Mouse (Mus musculus) kidney, embryonic 16.5 days (tissue): ENCODE measurements around the gene Lrch3. TPM values are rescaled to one million over a fixed set of nuclear protein-coding genes. Genes with fewer than 3 reads are reported as not detected.
"Not testable (repeated sequence)": the region's sequence is repeated elsewhere in the genome, so short reads cannot be mapped to it uniquely, and the experiment has no call there.

Experiments used
- ATAC-seq: fragments of 200-750 bp; cut with Nextera tagmentation; 2 replicates; pipeline ENCODE4 v1.8.0; 2017; ENCODE audit warnings: moderate TSS enrichment; ENCODE audit not compliant: low FRiP score, low TSS enrichment
- H3K27ac ChIP-seq: fragments of 300-500 bp; sonication (generic); 2 replicates; pipeline ENCODE4 v1.5.1; 2014; ENCODE audit warnings: low read length
- H3K27me3 ChIP-seq: fragments of 300-500 bp; sonication (generic); 2 replicates; pipeline ENCODE4 v1.6.1; 2014; ENCODE audit warnings: low read length, control low read depth, mixed read lengths; ENCODE audit not compliant: insufficient read depth
- H3K36me3 ChIP-seq: fragments of 300-500 bp; sonication (generic); 2 replicates; pipeline ENCODE4 v1.6.1; 2014; ENCODE audit warnings: low read length, control low read depth, mixed read lengths; ENCODE audit not compliant: insufficient read depth
- H3K4me1 ChIP-seq: fragments of 300-500 bp; sonication (generic); 2 replicates; pipeline ENCODE4 v1.6.1; 2014; ENCODE audit warnings: low read length, control low read depth, mixed read lengths; ENCODE audit not compliant: insufficient read depth
- H3K4me2 ChIP-seq: fragments of 300-500 bp; sonication (generic); replicated peaks from 2 replicates; pipeline ENCODE4 v1.6.1; 2014; ENCODE audit warnings: low read depth, low read length
- H3K4me3 ChIP-seq: fragments of 300-500 bp; sonication (generic); 2 replicates; pipeline ENCODE4 v1.5.1; 2014; ENCODE audit warnings: mild to moderate bottlenecking, low read length
- H3K9ac ChIP-seq: fragments of 300-500 bp; sonication (generic); replicated peaks from 2 replicates; pipeline ENCODE4 v1.6.1; 2014; ENCODE audit warnings: low read length
- H3K9me3 ChIP-seq: fragments of 300-500 bp; sonication (generic); 2 replicates; pipeline ENCODE4 v1.6.1; 2016; ENCODE audit warnings: low read length, control low read depth
- WGBS: fragments of 180-500 bp; shearing (Covaris S2); extraction: QIAGEN DNeasy Blood & Tissue Kit; methylation state at CpG from one replicate; pipeline ENCODE4 v1.1.7; 2014; 5-methylcytosine and 5-hydroxymethylcytosine counted together
- polyA plus RNA-seq: library from polyadenylated mRNA; unstranded; fragments of >200 nt; fragmentation: Nextera tagmentation; extraction: Ambion mirVana; gene quantifications from 2 replicates; pipeline ENCODE4 v1.2.1, GENCODE M21; 2015

Gene Lrch3
- polyA plus RNA-seq, 1 experiment from 2014 or later: 22.7 TPM

- Histone ChIP-seq H3K4me1 (peaks cover 24% of the 10 kb centered on the region), H3K9ac (peak overlapping the region; percentile 95)
- peak; percentile 56; the same call in 1 of the 2 replicates for ATAC-seq
These were observed 141.8 kb downstream of the Lrch3 start for GRCm38 (mm10) chr16:33055655-33056054.

GRCm38 (mm10) chr16:33056095-33056785 is 142.3 kb downstream of the Lrch3 start, which contains the start of the genes Iqcg and Rpl35a:
Iqcg (minus strand) TSS chr16:33056218.
Rpl35a (plus strand) TSS chr16:33056453.
- H3K27ac ChIP-seq: peak within 1 kb of the TSS; percentile 94
- H3K4me2 ChIP-seq: peak within 1 kb of the TSS; percentile 78
- peak; percentile 89 for ATAC-seq
- peak within 1 kb of the TSS; percentile 91 for H3K4me3 ChIP-seq
- WGBS: under 1% methylated on average over 47 of the region's 47 CpGs
- H3K4me1 ChIP-seq: peaks cover 24% of the 10 kb centered on the region
- H3K27me3 ChIP-seq: no peaks in the 10 kb centered on the region
- peaks cover 30% of the 10 kb centered on the region for H3K36me3 ChIP-seq
- peak within 1 kb of the TSS; percentile 95 for H3K9ac ChIP-seq
- no peaks in the 10 kb centered on the region for H3K9me3 ChIP-seq

More at GRCm38 (mm10) chr16:33055655-33056054, 141.8 kb downstream of the Lrch3 start:
- Histone ChIP-seq H3K4me3 (peak overlapping the region; percentile 91), H3K4me2 (peak overlapping the region; percentile 78), H3K27ac (no peak overlapping the region; the same call in 1 of the 2 replicates), H3K27me3 (no peaks in the 10 kb centered on the region), H3K9me3 (no peaks in the 10 kb centered on the region), H3K36me3 (peaks cover 27% of the 10 kb centered on the region)
- 18% methylated on average over 10 of the region's 10 CpGs for WGBS

DNA sequence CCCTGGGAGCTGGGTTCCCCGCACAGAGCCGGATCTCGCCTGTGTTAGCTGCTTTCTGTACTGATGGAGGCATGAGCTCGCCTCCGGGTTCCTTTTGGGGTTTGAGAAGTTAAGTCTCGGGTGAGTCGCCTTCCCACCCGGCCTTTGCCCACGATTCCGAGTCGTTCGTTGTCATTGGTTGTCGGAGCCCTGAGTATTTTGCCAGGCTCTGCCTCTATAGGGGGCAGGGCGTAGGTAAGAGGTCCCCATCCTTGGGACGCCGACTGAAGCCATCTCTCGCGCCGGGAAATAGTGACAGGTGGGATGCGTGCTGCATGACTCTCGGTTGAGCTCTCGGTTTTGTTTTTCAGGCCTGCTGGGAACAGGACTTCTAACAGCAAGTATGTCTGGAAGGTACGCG is 142.9 kb downstream of the Lrch3 start:
- Histone ChIP-seq H3K9ac (peak overlapping the region; percentile 95), H3K27ac (peak overlapping the region; percentile 94), H3K4me1 (peaks cover 26% of the 10 kb centered on the region), H3K4me3 (peak overlapping the region; percentile 91), H3K9me3 (no peaks in the 10 kb centered on the region), H3K27me3 (no peaks in the 10 kb centered on the region), H3K36me3 (peaks cover 30% of the 10 kb centered on the region), H3K4me2 (peak overlapping the region; percentile 73)
- 0% methylated on average over 24 of the region's 24 CpGs for WGBS
- ATAC-seq: peak; percentile 33

DNA sequence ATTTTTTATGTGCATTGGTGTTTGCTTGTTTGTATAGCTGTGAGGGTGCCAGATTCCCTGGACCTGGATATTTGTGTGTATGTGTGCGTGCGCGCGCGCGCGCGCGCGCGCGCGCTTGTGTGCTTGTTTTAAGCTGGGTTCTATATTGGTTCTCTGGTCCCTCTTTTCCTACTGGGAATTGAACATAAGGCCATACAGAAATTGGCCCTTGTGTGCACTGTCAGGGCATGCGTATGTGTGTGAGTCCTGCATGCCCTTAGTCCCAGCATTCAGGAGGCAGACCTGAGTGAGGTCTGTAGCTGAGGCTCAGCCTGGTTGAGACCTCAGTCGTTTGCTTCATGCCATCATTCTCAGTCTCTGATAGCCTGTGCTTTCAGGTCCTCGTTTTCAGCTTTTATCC is 144.1 kb downstream of the Lrch3 start:
- Histone ChIP-seq H3K27ac (no peak overlapping the region), H3K4me2 (peak overlapping the region; percentile 73), H3K36me3 (peaks cover 30% of the 10 kb centered on the region), H3K27me3 (no peaks in the 10 kb centered on the region), H3K9me3 (no peaks in the 10 kb centered on the region), H3K4me1 (peaks cover 31% of the 10 kb centered on the region), H3K4me3 (peak overlapping the region; percentile 30), H3K9ac (peak overlapping the region; percentile 54)
- WGBS: 84% methylated on average over 16 of the region's 16 CpGs
- no peak for ATAC-seq

DNA sequence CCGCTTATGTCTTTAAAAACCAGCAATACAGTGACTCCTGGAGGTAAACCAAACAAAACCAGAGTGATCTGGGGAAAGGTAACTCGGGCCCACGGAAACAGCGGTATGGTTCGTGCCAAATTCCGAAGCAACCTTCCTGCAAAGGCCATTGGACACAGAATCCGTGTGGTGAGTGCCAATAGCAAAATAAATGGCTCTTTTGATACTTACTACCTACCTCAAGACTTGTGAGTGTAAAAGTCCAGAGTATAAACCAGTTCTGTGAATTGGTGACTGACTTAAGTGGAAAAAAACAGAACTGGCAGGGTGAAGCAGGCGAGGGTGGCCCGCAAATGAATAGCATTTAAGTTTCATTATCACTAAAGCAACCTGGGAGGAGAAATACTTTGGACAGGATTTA is 144.8 kb downstream of the Lrch3 start:
- 85% methylated on average over 9 of the region's 9 CpGs for WGBS
- H3K27me3 ChIP-seq, H3K4me3 ChIP-seq, H3K9me3 ChIP-seq, H3K27ac ChIP-seq, H3K9ac ChIP-seq, ATAC-seq: not testable (repeated sequence)
- peak overlapping the region; percentile 73; the same call in 1 of the 2 replicates for H3K4me2 ChIP-seq
- H3K36me3 ChIP-seq: peaks cover 30% of the 10 kb centered on the region
- H3K4me1 ChIP-seq: peaks cover 37% of the 10 kb centered on the region

- H3K9me3 ChIP-seq: no peaks in the 10 kb centered on the region
- 77% methylated on average over 1 of the region's 1 CpGs for WGBS
- H3K4me2 ChIP-seq: no peak overlapping the region
- no peak overlapping the region for H3K27ac ChIP-seq
- H3K4me3 ChIP-seq: no peak overlapping the region
- no peak for ATAC-seq
- peaks cover 37% of the 10 kb centered on the region for H3K4me1 ChIP-seq
- H3K9ac ChIP-seq: no peak overlapping the region
- peaks cover 30% of the 10 kb centered on the region for H3K36me3 ChIP-seq
- H3K27me3 ChIP-seq: no peaks in the 10 kb centered on the region
These were observed 145.6 kb downstream of the Lrch3 start for GRCm38 (mm10) chr16:33059471-33059870.

GRCm38 (mm10) chr16:33060926-33061325 is 147.0 kb downstream of the Lrch3 start:
- no peak for ATAC-seq
- no peak overlapping the region for H3K4me2 ChIP-seq
- H3K9ac ChIP-seq: no peak overlapping the region
- no peaks in the 10 kb centered on the region for H3K9me3 ChIP-seq
- H3K4me3 ChIP-seq: no peak overlapping the region
- no peaks in the 10 kb centered on the region for H3K27me3 ChIP-seq
- no peak overlapping the region for H3K27ac ChIP-seq
- H3K36me3 ChIP-seq: peaks cover 30% of the 10 kb centered on the region
- WGBS: 89% methylated on average over 2 of the region's 2 CpGs
- H3K4me1 ChIP-seq: peaks cover 33% of the 10 kb centered on the region

DNA sequence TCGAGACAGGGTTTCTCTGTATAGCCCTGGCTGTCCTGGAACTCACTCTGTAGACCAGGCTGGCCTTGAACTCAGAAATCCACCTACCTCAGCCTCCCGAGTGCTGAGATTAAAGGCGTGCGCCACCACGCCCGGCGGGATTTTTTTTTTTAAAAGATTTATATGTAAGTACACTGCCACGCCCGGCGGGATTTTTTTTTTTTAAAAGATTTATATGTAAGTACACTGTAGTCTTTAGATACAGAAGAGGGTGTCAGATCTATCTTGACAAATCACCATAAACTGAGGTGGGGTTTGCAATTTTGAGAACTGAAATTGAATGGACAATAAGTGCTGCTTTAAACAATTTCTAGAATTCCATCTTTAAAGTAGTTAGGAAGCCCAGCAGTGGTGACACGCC is 147.5 kb downstream of the Lrch3 start:
- Histone ChIP-seq H3K4me2 (peak overlapping the region; percentile 80), H3K9me3 (no peaks in the 10 kb centered on the region), H3K9ac (no peak overlapping the region; the same call in 1 of the 2 replicates), H3K27me3 (no peaks in the 10 kb centered on the region), H3K4me1 (peaks cover 33% of the 10 kb centered on the region), H3K36me3 (peaks cover 30% of the 10 kb centered on the region), H3K4me3 (peak overlapping the region; percentile 61), H3K27ac (peak overlapping the region; percentile 79)
- WGBS: 46% methylated on average over 11 of the region's 11 CpGs
- no peak for ATAC-seq

DNA sequence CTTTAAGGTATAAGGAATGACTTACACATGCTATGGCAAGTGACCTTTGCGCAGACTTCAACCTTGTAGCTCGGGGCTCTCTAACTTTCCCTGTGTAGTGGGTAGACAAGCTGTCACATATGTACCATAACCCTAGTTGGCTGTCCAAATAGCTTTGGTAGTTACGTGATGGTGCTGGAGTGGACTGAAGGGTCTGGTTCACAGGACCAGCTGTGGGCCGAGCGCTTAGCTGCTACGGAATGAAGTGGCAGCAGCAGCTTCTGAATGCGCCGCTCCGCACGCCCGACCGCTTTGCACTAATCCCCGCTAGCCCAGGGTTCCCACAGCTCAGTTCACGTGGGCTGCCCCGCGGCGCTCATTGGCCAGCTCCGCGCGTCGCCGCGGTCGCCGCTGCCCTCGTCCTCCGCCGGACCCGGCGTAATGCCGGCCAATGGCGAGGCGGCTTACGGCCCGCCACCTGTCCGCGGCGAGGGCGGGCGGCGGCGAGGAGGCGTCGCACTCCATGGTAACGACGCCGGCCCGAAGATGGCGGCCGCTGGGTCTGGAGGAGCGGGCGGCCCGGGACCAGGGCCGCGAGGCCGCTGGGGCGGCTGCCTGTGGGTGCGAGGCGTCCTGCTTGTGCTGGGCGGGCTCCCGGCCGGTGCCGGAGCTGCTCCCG is 148.3 kb downstream of the Lrch3 start, which contains the start of gene Lmln:
Lmln (plus strand) TSS at position 498 of the 658 bp plus-strand sequence.
- H3K9ac ChIP-seq: peak within 1 kb of the TSS; percentile 65
- H3K9me3 ChIP-seq: no peaks in the 10 kb centered on the region
- peak; percentile 99 for ATAC-seq
- peaks cover 34% of the 10 kb centered on the region for H3K36me3 ChIP-seq
- peaks cover 33% of the 10 kb centered on the region for H3K4me1 ChIP-seq
- H3K27ac ChIP-seq: peak within 1 kb of the TSS; percentile 79
- no peaks in the 10 kb centered on the region for H3K27me3 ChIP-seq
- WGBS: under 1% methylated on average over 58 of the region's 64 CpGs
- H3K4me2 ChIP-seq: peak within 1 kb of the TSS; percentile 80
- H3K4me3 ChIP-seq: peak within 1 kb of the TSS; percentile 61
